Mouse (Mus musculus): ENCODE data around the gene Hyal5.
A peak's percentile ranks its signal among the peaks of the same experiment; 100 is the strongest.

The Hyal5 gene

GRCm38 (mm10) chr6:24857697-24858096 lies at the start of gene Hyal5:
Hyal5 (plus strand) TSS chr6:24857997.
- no peak for DNase-seq (ENCODE audit: low read depth, low spot score)

- no peak for DNase-seq (ENCODE audit: low read depth, low spot score)
These were observed 35.7 kb upstream of the Hyal5 start for GRCm38 (mm10) chr6:24822070-24822469.

- no peak for DNase-seq (ENCODE audit: low read depth, low spot score)
These were observed 2.5 kb downstream of the Hyal5 start for GRCm38 (mm10) chr6:24860320-24860719.

- no peak for DNase-seq (ENCODE audit: low read depth, low spot score)
These were observed 5.9 kb downstream of the Hyal5 start for GRCm38 (mm10) chr6:24863649-24864048.

GRCm38 (mm10) chr6:24894146-24894873 lies 36.5 kb downstream of the Hyal5 start:
- DNase-seq (ENCODE audit: low read depth, low spot score) = peak; percentile 11

- no peak for DNase-seq (ENCODE audit: low read depth, low spot score)
These were observed 37.0 kb downstream of the Hyal5 start for GRCm38 (mm10) chr6:24894874-24895183.

- no peak for DNase-seq (ENCODE audit: low read depth, low spot score)
These were observed 47.3 kb downstream of the Hyal5 start for GRCm38 (mm10) chr6:24905101-24905500.

- no peak for DNase-seq (ENCODE audit: low read depth, low spot score)
These were observed 50.0 kb downstream of the Hyal5 start for GRCm38 (mm10) chr6:24907824-24908223.

- DNase-seq (ENCODE audit: low read depth, low spot score) = no peak
These were observed 52.4 kb downstream of the Hyal5 start for GRCm38 (mm10) chr6:24910016-24910727.

GRCm38 (mm10) chr6:24910728-24911105 lies 52.9 kb downstream of the Hyal5 start:
- DNase-seq (ENCODE audit: low read depth, low spot score) = no peak

GRCm38 (mm10) chr6:24913591-24913990 lies 55.8 kb downstream of the Hyal5 start:
- DNase-seq (ENCODE audit: low read depth, low spot score) = no peak

GRCm38 (mm10) chr6:24925076-24925785 lies 67.4 kb downstream of the Hyal5 start:
- no peak for DNase-seq (ENCODE audit: low read depth, low spot score)

Data from CD4-positive, CD25-positive, alpha-beta regulatory T cell, adult 2 months (primary cell).